Mouse (Mus musculus): ENCODE measurements at regions not wholly inside any gene's neighbourhood (a gene's known extent, or its start where the extent isn't known, plus 50 kb on each side); places are given as distances from the start of the nearest gene placed in this dataset.

- in situ Hi-C loops (cut with MseI, MboI): loop anchor here in 1 of 2 experiments (25.0 kb wide), 1 partner anchor 284 kb away; no protein-coding TSS in a partner anchor
Observed at GRCm38 (mm10) chr1:10771793-10772192, 642.1 kb upstream of the A830018L16Rik start.

- in situ Hi-C loops (cut with MseI, MboI): no loop called here
Observed at GRCm38 (mm10) chr1:10794074-10794783, 619.7 kb upstream of the A830018L16Rik start.

GRCm38 (mm10) chr1:10835653-10836415 lies 578.1 kb upstream of the A830018L16Rik start:
- in situ Hi-C loops (cut with MseI, MboI): loop anchor here (25.0 kb wide), 2 partner anchors 276 to 301 kb away; no protein-coding TSS in a partner anchor

GRCm38 (mm10) chr1:10837180-10837579 lies 576.7 kb upstream of the A830018L16Rik start:
- in situ Hi-C loops (cut with MseI, MboI): loop anchor here (25.0 kb wide), 2 partner anchors 275 to 300 kb away; no protein-coding TSS in a partner anchor

- in situ Hi-C loops (cut with MseI, MboI): no loop called here
Observed at GRCm38 (mm10) chr1:10852934-10853333, 561.0 kb upstream of the A830018L16Rik start.

- in situ Hi-C loops (cut with MseI, MboI): no loop called here
Observed at GRCm38 (mm10) chr1:10854495-10854894, 559.4 kb upstream of the A830018L16Rik start.

- in situ Hi-C loops (cut with MseI, MboI): no loop called here
Observed at GRCm38 (mm10) chr1:10871163-10871853, 542.6 kb upstream of the A830018L16Rik start.

GRCm38 (mm10) chr1:10872266-10872665 lies 541.6 kb upstream of the A830018L16Rik start:
- in situ Hi-C loops (cut with MseI, MboI): no loop called here

- in situ Hi-C loops (cut with MseI, MboI): no loop called here
Observed at GRCm38 (mm10) chr1:10872726-10873125, 541.2 kb upstream of the A830018L16Rik start.

GRCm38 (mm10) chr1:10877391-10878170 lies 536.3 kb upstream of the A830018L16Rik start:
- in situ Hi-C loops (cut with MseI, MboI): no loop called here

- in situ Hi-C loops (cut with MseI, MboI): no loop called here
Observed at GRCm38 (mm10) chr1:10878221-10878760, 535.6 kb upstream of the A830018L16Rik start.

- in situ Hi-C loops (cut with MseI, MboI): no loop called here
Observed at GRCm38 (mm10) chr1:10880026-10880727, 533.7 kb upstream of the A830018L16Rik start.

GRCm38 (mm10) chr1:10898806-10899205 lies 515.1 kb upstream of the A830018L16Rik start:
- in situ Hi-C loops (cut with MseI, MboI): no loop called here

GRCm38 (mm10) chr1:10902721-10903120 lies 511.2 kb upstream of the A830018L16Rik start:
- in situ Hi-C loops (cut with MseI, MboI): no loop called here

GRCm38 (mm10) chr1:10919958-10920357 lies 493.9 kb upstream of the A830018L16Rik start:
- in situ Hi-C loops (cut with MseI, MboI): no loop called here

- in situ Hi-C loops (cut with MseI, MboI): no loop called here
Observed at GRCm38 (mm10) chr1:10932378-10933077, 481.4 kb upstream of the A830018L16Rik start.

- in situ Hi-C loops (cut with MseI, MboI): no loop called here
Observed at GRCm38 (mm10) chr1:10933206-10933605, 480.7 kb upstream of the A830018L16Rik start.

GRCm38 (mm10) chr1:10938436-10938835 lies 475.5 kb upstream of the A830018L16Rik start:
- in situ Hi-C loops (cut with MseI, MboI): no loop called here

- in situ Hi-C loops (cut with MseI, MboI): no loop called here
Observed at GRCm38 (mm10) chr1:10940326-10940725, 473.6 kb upstream of the A830018L16Rik start.

- in situ Hi-C loops (cut with MseI, MboI): no loop called here
Observed at GRCm38 (mm10) chr1:10942979-10943378, 470.9 kb upstream of the A830018L16Rik start.
